Mouse (Mus musculus): ENCODE results near the gene Tubg2. TPM values are rescaled to one million over a fixed set of nuclear protein-coding genes. Genes with fewer than 3 reads are reported as not detected.
"Not testable (repeated sequence)": the region's sequence is repeated elsewhere in the genome, so short reads cannot be mapped to it uniquely, and the experiment has no call there.

Tubg2 gene
- polyA plus RNA-seq, 1 experiment from 2014 or later = 0.12 TPM

GRCm38 (mm10) chr11:101118105-101118504 is 37.6 kb upstream of the Tubg2 start:
- WGBS (ENCODE audit: insufficient replicate concordance) = 13% methylated on average over 4 of the region's 4 CpGs
- no peaks in the 10 kb centered on the region for H3K9me3 ChIP-seq (ENCODE audit: low read length)

GRCm38 (mm10) chr11:101119131-101119760 is 36.5 kb upstream of the Tubg2 start:
- H3K36me3 ChIP-seq (replicated peaks; ENCODE audit: insufficient read depth, low read length) = peaks cover 4% of the 10 kb centered on the region; the same call in 1 of the 2 replicates
- TF ChIP-seq CTCF (IDR thresholded peaks at IDR 0.05; ENCODE audit: low read depth) = peak; percentile 42
- TF ChIP-seq EP300 (IDR thresholded peaks at IDR 0.05; ENCODE audit: low read depth) = no peak
- H3K9me3 ChIP-seq (ENCODE audit: low read length) = no peaks in the 10 kb centered on the region
- H3K4me1 ChIP-seq (ENCODE audit: insufficient read depth) = peaks cover 23% of the 10 kb centered on the region
- no peak for DNase-seq
- no peaks in the 10 kb centered on the region for H3K27me3 ChIP-seq (ENCODE audit: insufficient read depth, low read length)
- ATAC-seq = peak; percentile 74
- peak overlapping the region; percentile 88 for H3K9ac ChIP-seq (replicated peaks)
- H3K27ac ChIP-seq (ENCODE audit: low read depth) = peak overlapping the region; percentile 94
- peak overlapping the region; percentile 88 for H3K4me2 ChIP-seq (ENCODE audit: low read depth, low read length)
- H3K4me3 ChIP-seq (ENCODE audit: low read depth, low read length) = peak overlapping the region; percentile 86
- WGBS (ENCODE audit: insufficient replicate concordance) = under 1% methylated on average over 28 of the region's 39 CpGs

More at GRCm38 (mm10) chr11:101118105-101118504, 37.6 kb upstream of the Tubg2 start:
- ATAC-seq = no peak
- peaks cover 23% of the 10 kb centered on the region for H3K4me1 ChIP-seq (ENCODE audit: insufficient read depth)
- H3K4me2 ChIP-seq (ENCODE audit: low read depth, low read length) = peak overlapping the region; percentile 88
- peak overlapping the region; percentile 86 for H3K4me3 ChIP-seq (ENCODE audit: low read depth, low read length)
- no peak for TF ChIP-seq EP300 (IDR thresholded peaks at IDR 0.05; ENCODE audit: low read depth)
- no peak for TF ChIP-seq CTCF (IDR thresholded peaks at IDR 0.05; ENCODE audit: low read depth)
- H3K27ac ChIP-seq (ENCODE audit: low read depth) = peak overlapping the region; percentile 94
- peaks cover 4% of the 10 kb centered on the region; the same call in 1 of the 2 replicates for H3K36me3 ChIP-seq (replicated peaks; ENCODE audit: insufficient read depth, low read length)
- H3K9ac ChIP-seq (replicated peaks) = peak overlapping the region; percentile 88
- no peak for DNase-seq
- H3K27me3 ChIP-seq (ENCODE audit: insufficient read depth, low read length) = no peaks in the 10 kb centered on the region

DNA sequence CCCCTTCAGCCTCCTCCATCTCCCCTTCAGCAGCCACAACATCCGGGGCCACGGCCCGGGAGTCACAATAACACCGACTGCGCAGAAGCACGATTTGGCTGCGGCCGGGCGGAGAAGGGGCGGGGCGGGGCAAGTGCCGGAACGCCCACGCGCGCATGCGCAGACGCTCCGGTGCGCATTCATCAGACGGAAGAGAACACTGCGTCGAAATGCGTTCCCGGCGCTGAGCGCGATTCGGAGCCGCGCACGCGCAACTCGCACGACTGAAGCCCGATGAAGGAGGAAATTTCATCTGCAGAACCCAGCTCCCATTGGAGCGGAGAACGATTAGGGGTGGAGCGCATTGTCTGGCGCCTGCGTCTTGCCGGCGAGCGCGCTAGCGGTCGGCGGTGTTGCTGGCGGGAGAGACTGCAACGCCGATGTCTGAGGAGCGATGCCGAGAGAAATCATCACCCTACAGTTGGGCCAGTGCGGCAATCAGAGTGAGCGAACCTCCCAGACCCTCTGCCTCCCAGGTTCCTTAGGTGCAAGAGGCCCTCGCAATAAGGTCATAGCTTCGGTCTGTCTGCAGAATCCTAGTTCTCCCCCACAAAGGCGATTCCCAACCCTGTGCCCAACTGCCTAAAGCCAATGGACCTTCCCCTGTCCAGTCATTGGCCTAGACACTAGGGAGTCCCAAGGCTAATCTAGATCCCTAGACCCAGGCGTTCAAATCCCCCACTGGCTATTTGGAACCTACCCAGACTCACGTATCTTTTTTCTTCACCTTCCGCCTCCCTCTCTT is 35.8 kb upstream of the Tubg2 start, which contains the start of the genes Retreg3 and Tubg1:
Gene Retreg3, minus strand, starts transcription at position 133 of the 784 bp plus-strand sequence.
Gene Tubg1, plus strand, starts transcription at position 178 of the 784 bp plus-strand sequence.
- H3K9me3 ChIP-seq (ENCODE audit: low read length) = no peaks in the 10 kb centered on the region
- TF ChIP-seq EP300 (IDR thresholded peaks at IDR 0.05; ENCODE audit: low read depth) = no peak
- no peak for TF ChIP-seq CTCF (IDR thresholded peaks at IDR 0.05; ENCODE audit: low read depth)
- ATAC-seq (peak; percentile 96), DNase-seq (peak; percentile 100)
- H3K36me3 ChIP-seq (replicated peaks; ENCODE audit: insufficient read depth, low read length) = peaks cover 4% of the 10 kb centered on the region; the same call in 1 of the 2 replicates
- no peaks in the 10 kb centered on the region for H3K27me3 ChIP-seq (ENCODE audit: insufficient read depth, low read length)
- WGBS (ENCODE audit: insufficient replicate concordance) = under 1% methylated on average over 61 of the region's 61 CpGs
- H3K4me1 ChIP-seq (ENCODE audit: insufficient read depth) = peaks cover 23% of the 10 kb centered on the region
- H3K27ac ChIP-seq (ENCODE audit: low read depth) = peak within 1 kb of the TSS; percentile 94
- peak within 1 kb of the TSS; percentile 88 for H3K4me2 ChIP-seq (ENCODE audit: low read depth, low read length)
- H3K4me3 ChIP-seq (ENCODE audit: low read depth, low read length) = peak within 1 kb of the TSS; percentile 86
- peak within 1 kb of the TSS; percentile 88 for H3K9ac ChIP-seq (replicated peaks)

- peak; percentile 28 for DNase-seq
These were observed 35.0 kb upstream of the Tubg2 start for GRCm38 (mm10) chr11:101120545-101121188.

DNA sequence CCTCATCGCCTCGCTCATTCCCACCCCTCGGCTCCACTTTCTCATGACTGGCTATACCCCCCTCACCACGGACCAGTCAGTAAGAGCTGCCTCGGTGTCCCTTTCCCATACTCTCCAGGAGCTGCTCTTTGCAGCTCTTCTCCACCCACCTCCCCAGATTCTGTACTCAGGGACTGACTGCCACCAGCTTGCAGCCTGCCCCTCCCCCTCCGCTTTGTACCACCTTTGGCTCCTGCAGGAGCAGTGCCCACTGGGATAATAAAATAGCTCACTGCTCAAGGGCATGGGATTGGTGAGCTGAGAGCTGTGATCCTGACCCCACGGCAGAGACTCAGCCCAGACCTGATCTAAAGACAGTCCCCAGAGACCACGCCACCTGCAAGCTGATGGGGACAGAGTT is 31.2 kb upstream of the Tubg2 start:
- H3K27ac ChIP-seq (ENCODE audit: low read depth); H3K9me3 ChIP-seq (ENCODE audit: low read length); H3K4me2 ChIP-seq (ENCODE audit: low read depth, low read length); ATAC-seq; DNase-seq; H3K9ac ChIP-seq (replicated peaks); H3K4me3 ChIP-seq (ENCODE audit: low read depth, low read length); H3K27me3 ChIP-seq (ENCODE audit: insufficient read depth, low read length); H3K4me1 ChIP-seq (ENCODE audit: insufficient read depth): not testable (repeated sequence)
- 88% methylated on average over 8 of the region's 8 CpGs for WGBS (ENCODE audit: insufficient replicate concordance)
- H3K36me3 ChIP-seq (replicated peaks; ENCODE audit: insufficient read depth, low read length) = peaks cover 10% of the 10 kb centered on the region

More at GRCm38 (mm10) chr11:101120545-101121188, 35.0 kb upstream of the Tubg2 start:
- 22% methylated on average over 19 of the region's 19 CpGs for WGBS (ENCODE audit: insufficient replicate concordance)
- TF ChIP-seq EP300 (IDR thresholded peaks at IDR 0.05; ENCODE audit: low read depth) (no peak), CTCF (IDR thresholded peaks at IDR 0.05; ENCODE audit: low read depth) (no peak)
- H3K9me3 ChIP-seq (ENCODE audit: low read length) = no peaks in the 10 kb centered on the region
- H3K4me1 ChIP-seq (ENCODE audit: insufficient read depth) = peaks cover 19% of the 10 kb centered on the region
- peak overlapping the region; percentile 81 for H3K27ac ChIP-seq (ENCODE audit: low read depth)
- no peak for ATAC-seq
- peaks cover 4% of the 10 kb centered on the region for H3K36me3 ChIP-seq (replicated peaks; ENCODE audit: insufficient read depth, low read length)
- peak overlapping the region; percentile 71 for H3K9ac ChIP-seq (replicated peaks)
- no peaks in the 10 kb centered on the region for H3K27me3 ChIP-seq (ENCODE audit: insufficient read depth, low read length)
- peak overlapping the region; percentile 86 for H3K4me3 ChIP-seq (ENCODE audit: low read depth, low read length)
- H3K4me2 ChIP-seq (ENCODE audit: low read depth, low read length) = peak overlapping the region; percentile 88

DNA sequence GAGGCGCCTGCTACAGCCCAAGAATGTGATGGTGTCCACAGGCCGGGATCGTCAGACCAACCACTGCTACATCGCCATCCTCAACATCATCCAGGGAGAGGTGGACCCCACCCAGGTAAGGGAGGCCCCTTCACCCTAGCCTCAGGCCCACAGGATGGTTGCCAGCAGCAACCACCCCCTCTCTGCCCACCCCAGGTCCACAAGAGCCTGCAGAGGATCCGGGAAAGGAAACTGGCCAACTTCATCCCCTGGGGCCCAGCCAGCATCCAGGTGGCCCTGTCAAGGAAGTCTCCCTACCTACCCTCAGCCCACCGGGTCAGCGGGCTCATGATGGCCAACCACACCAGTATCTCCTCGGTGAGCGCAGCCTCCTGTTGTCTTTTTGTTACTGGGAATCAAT is 30.7 kb upstream of the Tubg2 start:
- not testable (repeated sequence) for ATAC-seq; DNase-seq; H3K27ac ChIP-seq (ENCODE audit: low read depth); H3K4me2 ChIP-seq (ENCODE audit: low read depth, low read length); H3K27me3 ChIP-seq (ENCODE audit: insufficient read depth, low read length); H3K4me1 ChIP-seq (ENCODE audit: insufficient read depth); H3K4me3 ChIP-seq (ENCODE audit: low read depth, low read length); H3K9me3 ChIP-seq (ENCODE audit: low read length); H3K9ac ChIP-seq (replicated peaks)
- peaks cover 10% of the 10 kb centered on the region for H3K36me3 ChIP-seq (replicated peaks; ENCODE audit: insufficient read depth, low read length)
- WGBS (ENCODE audit: insufficient replicate concordance) = 96% methylated on average over 6 of the region's 9 CpGs

Data from liver, postnatal 0 days (tissue).